Mouse (Mus musculus): Measurements from ENCODE around the gene Mark3.

The Mark3 gene

DNA sequence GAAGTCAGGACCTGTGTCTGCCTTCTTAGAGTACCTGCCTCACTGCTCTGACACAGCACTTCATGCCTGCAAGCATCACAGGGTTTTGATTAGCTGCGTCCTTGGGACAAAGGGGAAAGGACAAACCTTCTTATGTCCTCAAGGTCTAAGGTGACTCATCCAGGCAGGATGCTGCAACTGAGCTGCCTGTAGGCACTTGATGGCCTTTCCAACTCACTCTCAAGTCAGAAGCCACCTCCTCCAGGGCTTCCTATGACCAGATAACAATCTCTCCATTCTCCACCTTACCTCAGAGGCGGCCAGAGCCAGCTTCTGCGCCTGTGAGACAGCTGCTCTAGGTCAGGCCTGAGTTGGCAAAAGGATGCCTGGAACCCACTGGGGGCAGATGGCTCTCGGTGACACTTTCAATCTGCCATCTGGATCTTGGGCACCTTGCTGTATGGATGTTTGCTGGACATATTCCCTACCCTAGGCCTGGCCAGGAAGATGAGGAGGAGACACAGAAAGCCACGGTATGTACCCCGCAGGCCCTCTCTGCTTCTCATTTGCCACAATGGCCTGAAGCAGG is 124.1 kb downstream of the Mark3 start:
- no peak for DNase-seq (ENCODE audit: low spot score)

DNA sequence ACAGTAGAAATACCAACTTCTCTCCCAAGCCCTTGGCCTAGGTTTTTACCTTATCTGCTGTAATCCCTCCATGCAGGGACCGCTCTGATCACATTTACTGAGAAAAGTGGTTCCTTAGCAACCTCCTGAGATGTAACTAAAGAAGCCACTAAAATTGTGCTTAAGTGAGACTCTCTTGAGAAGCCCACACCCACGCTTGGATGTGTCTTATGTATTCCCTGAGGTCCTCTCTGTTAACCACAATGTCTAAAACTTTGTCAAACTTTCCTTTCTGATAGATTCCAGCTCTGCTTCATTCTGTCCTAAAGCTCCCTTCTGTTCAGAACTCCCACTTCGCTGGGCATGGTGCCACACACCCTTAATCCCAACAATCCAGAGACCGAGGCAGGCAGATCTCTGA is 125.2 kb downstream of the Mark3 start:
- no peak for DNase-seq (ENCODE audit: low spot score)

- no peak for DNase-seq (ENCODE audit: low spot score)
Observed at GRCm38 (mm10) chr12:111700920-111701458, 126.7 kb downstream of the Mark3 start.

DNA sequence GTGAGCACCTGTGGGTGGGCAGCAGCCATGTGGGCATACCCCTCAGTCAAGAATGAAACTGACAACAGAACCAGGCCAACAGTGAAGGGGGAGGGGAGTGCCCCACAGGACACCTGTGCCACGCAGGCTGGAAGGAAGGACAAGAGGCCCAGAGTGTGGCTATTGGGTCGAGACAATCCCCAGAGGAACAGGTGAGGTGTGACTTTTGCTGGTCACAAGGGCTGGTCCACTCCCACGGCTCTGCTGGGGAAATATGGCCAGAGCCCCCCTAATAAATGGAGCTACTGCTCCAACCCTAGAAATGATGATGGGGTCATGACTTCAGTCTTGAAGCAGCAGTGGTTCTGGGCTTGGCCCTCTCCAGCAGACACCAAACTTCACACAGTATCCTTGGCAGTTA is 129.0 kb downstream of the Mark3 start:
- no peak for DNase-seq (ENCODE audit: low spot score)

GRCm38 (mm10) chr12:111704609-111705008 is 130.3 kb downstream of the Mark3 start:
- no peak for DNase-seq (ENCODE audit: low spot score)

GRCm38 (mm10) chr12:111705186-111705973 is 131.1 kb downstream of the Mark3 start:
- no peak for DNase-seq (ENCODE audit: low spot score)
